Mouse (Mus musculus): ENCODE results near the gene Cfb.

DNA sequence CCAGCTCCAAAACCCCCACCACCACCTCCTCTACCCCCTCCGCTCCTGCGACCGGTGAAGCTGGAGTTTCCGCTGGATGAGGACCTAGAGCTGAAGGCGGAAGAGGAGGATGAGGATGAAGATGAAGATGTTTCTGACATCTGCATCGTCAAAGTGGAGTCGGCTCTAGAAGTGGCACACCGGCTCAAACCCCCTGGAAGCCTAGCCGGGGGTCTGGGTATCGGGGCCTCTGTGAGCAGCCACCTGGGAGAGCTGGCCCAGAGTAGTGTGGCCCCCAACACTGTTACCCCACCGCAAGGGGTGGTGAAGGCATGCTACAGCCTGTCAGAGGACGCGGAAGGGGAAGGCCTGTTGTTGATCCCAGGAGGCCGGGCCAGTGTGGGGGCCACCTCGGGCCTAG lies 33.4 kb upstream of the Cfb start:
- TF ChIP-seq CTCF (IDR thresholded peaks at IDR 0.05; ENCODE audit: low read depth, low read length) = no peak
- no peak for TF ChIP-seq POLR2A (IDR thresholded peaks at IDR 0.05; ENCODE audit: borderline replicate concordance, low read depth, low read length)

Measured in bone marrow macrophage, adult 2 months (primary cell).